Mouse (Mus musculus) activated CD4-positive, CD25-positive, alpha-beta regulatory T cell, adult 4 months (primary cell): Measurements from ENCODE around the gene Rabgap1. TPM values are rescaled to one million over a fixed set of nuclear protein-coding genes. Genes with fewer than 3 reads are reported as not detected.

Source experiments
- ATAC-seq: one replicate; pipeline ENCODE4 v1.8.0; 2017
- polyA plus RNA-seq, 2 experiments: library from polyadenylated mRNA; unstranded; fragments of 100-300 nt; shearing (Covaris generic); gene quantifications; one replicate each; pipeline ENCODE4 v1.2.1; 2017

Gene Rabgap1
- polyA plus RNA-seq, 2 experiments from 2014 or later, result 34.9 to 45.9 TPM

DNA sequence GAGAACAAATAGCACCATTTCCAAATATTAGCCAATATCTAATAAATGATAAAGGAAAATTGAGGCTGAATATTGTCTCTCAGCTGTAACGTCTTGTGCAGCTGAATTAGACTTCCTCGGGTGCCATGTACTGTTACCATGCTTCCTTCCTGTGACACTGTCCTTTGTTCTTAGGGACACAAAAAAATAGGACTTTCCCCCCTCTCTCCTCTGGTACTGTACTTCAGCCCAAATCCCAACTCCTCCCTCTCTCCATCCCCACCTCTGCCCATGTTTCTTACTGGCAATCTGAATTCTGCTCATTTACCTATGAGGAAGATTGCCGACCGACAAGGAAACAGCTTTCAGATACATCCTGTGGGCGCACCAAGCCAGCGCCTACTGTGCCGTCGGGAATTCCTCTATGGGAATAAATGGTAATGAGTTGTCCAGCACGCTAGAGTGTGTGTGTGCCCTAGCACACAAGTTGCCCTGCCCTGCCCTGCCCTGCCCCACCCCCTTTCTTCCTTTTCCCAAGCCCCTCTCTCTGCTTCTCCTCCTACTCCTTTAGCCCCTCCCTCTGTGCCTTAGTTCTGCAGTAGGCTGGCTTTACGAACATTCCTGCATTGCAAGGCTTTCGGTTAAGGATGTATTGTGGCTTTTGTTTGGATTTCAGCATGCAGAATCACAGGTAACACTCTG lies 73.1 kb downstream of the Rabgap1 start, which contains the start of gene Gpr21:
Gene Gpr21, plus strand, starts transcription at position 303 of the 681 bp plus-strand sequence.
- ATAC-seq, result no peak

DNA sequence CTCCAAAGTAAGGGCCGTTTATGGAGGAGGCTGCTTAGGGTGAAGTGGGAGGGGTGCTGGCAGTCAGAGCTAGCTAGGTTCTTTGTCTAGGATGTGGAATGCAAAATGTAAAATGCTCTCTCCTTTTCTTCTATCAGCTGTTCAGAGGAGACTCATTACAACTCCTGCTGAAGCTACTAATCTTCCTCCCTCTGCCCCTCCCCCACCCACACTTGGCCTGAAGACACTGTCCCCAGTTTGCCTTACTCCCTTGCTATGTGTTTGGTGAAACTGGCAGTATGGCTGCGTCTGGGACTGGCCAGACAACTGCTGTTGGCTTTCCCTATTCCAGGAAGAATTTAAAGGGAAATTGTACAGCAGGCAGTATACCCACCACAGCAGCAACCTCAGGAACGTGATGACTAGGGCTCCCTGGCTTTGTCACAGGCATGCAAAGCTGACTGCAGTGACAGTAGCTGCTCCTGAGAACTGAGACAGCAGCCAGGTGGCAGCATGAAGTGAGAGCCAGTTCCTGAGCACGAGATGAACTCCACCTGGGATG lies 73.9 kb downstream of the Rabgap1 start:
- ATAC-seq, result no peak

DNA sequence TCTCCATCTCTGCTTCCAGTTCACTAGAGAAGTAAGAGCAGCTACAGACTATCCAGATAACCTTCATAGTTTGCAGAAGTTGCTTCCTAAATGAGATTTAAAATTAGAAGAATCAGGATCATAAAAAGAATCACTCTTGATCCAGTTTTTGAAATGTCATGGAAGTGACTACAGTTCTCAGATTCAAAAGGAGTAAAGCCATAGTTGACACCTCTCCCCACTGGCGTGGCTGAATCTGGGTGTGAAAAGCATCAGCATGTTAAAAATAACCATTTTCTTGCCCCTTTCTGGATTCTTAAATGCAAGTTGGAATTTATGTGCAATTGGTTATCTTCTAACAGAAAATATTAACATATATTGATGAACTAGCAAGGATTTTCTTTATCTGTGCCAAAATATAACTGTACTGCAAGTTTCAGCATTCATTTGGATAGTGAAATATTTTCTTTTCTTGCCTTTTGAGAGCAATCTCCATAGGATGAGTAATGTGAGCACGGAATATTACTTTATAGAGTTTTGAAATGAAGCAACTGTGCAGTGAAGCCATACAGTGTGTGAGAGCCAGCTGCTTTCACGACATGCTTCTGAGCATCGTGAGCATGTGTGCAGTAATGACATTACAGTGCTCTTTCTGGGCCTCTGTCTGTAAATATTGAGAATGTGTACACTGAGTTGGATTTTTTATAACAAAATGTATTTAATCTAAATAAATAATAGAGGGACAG lies 75.6 kb downstream of the Rabgap1 start:
- no peak for ATAC-seq

DNA sequence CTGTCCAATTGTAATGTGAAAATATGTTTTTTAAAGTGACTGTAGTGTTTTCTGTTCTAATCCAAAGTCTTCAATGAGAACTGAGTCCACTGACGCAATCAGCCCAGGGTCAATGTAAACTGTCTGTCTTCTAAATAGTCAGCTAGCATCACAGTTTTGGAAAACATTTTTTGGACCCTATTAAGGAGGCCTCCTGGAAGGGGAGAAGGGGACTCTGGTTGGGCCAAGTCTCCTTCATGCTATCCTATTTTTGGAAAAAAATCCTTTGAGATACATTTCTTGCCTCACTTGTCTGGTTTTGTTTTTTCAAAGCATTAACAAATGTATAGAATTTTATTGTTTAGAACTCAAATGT lies 76.2 kb downstream of the Rabgap1 start:
- ATAC-seq, result no peak

DNA sequence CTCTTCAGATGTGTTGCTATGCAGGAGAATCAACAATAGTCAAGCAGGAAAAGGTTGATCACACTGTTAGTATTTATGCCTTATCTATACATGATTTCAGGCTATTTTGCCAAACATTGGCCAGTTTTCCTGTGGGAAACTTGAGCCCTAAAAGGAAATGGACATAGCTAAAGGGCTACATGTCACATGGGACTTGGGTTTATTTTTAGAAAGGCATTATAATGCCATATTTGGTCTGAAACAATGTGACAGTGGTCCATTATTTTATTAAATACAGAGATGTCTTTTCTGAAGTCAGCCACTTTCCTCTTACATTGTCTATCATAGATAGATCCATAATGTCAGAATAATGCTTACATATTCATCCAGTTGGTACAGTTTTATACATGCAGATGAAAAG lies 84.5 kb downstream of the Rabgap1 start:
- ATAC-seq, result no peak

DNA sequence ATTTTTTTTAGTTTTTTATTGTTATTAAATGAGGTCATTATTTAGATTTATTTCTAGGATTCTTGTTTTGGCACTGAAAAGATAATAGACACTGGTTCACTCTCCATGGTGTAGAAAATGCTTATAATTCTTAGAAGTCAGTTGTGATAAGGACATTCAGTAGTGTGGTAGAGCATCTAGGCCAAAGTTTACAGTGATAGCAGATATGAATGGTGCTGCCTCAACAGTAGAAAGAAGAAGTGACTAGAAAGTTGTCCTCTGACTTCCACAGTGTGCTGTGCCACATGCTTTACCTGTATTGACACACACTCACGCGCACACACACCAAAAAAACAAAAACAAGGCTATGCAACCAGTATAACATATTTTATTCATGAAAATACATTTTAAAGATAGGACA lies 86.3 kb downstream of the Rabgap1 start:
- no peak for ATAC-seq

DNA sequence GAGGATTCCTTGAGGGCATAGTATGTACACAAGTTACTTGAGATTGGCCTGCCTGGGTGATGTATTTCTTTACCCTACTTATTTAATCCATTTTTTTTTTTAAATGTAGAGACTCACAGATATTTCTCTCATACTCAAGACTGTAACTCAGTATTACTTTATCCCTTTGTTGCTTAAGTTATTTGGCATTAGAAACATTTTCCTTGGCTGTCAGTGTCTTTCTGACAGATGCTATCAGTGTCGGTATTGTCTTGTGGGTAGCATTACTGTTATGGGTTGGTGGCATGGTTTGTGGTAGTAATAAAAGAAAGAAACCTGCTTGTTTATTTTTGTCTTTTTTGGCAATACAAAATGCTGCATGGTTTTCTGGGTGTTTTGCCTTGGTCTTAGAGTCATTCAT lies 87.7 kb downstream of the Rabgap1 start:
- no peak for ATAC-seq

DNA sequence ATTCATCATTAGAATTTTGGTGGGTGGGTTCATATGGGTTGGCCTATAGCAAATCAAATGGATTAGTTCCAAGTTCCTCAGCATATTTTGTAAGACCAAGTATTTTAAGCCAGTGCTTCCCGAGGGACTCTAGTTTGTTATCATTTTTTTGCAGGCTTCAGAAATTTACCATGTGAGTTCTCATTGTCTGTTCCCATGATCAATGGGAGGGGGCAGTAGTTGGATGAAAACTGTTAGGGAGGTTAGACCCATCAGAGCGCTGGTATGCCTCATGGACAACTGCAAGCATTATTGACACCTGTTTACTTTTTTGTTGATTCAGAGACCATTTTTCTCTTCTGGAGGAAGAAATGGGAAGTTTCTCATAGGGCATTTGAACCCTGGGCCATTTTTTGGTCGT lies 88.6 kb downstream of the Rabgap1 start:
- no peak for ATAC-seq

DNA sequence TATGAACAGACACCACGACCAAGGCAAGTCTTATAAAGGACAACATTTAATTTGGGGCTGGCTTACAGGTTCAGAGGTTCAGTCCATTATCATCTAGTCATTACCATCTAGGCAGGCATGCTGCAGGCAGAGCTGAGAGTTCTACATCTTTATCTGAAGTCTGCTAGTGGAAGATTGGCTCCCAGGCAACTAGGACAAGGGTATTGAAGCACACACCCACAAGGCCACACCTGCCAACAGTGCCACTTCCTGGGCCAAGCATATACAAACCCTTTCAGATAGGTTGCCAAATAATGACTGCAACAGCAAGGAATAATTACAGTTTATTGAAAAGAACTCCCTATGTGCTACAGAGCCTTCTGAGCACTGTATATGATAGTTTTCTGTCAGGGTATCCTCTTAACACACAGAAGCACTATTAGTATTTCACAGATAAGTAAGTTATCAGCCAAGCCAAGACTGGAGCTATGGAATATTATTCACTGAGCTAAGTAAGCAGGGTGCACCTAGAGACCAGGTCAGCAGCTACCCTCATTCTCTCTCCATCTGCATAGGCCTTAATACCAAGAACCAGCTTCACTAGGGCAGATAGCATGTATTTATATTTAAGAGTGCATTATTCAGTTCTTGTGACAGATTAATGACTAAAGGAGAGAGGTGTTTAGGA lies 106.4 kb downstream of the Rabgap1 start:
- no peak for ATAC-seq

DNA sequence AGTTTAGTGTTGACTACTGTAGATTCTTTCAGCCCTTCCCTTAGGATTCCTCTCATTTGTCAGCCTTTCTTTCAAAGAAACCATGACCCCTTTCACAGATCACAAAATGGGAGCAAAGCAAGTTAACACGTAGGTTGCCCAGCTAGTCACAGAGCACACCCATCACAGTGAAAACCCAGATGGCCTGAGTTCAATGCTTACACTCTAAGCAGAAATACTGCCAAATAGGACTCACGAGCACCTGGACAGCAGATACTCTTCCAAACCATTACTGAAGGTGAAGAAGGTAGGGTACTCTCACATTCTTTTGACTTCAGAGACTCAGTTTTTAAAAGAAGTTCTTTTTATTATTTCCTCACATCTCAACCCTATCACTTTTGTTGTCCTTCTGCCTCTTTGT lies 113.3 kb downstream of the Rabgap1 start:
- ATAC-seq, result no peak

DNA sequence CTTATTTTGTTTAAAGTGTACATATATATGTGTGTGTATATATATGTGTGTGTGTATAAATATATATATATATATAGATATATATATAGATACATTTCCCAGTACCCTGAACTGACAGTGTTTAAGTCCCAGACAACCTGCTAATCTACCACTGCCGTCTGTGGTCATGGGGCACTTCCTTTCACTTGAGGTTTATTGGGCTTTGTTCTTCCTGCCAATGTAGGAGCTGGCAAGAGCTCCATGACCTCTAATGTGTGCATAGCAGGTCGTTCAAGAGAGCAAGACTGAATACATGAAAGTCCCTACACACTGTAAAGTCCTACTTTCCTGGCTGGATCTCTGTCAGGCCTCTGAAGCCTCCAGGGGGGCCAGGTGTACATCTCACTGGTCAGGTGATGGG lies 122.5 kb downstream of the Rabgap1 start:
- peak; percentile 78 for ATAC-seq

DNA sequence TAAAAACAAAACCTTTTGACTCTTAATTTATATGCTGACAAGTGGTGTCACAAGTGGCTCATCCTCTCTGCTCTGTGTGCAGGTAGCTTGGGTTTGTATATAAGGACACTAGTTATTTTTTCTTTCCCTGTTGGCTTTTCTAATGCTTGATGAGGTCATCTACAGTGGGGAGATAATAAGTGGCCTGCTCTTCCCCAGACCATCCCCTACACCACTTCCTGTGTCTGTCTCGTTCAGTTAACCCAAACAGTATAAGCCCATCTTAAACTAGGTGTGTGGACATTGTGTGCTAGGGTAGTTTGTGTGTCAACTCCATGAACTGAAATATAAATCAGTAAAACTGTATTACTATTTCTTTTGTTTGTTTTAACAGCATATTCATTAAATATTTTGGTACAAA lies 123.0 kb downstream of the Rabgap1 start:
- ATAC-seq, result peak; percentile 22

DNA sequence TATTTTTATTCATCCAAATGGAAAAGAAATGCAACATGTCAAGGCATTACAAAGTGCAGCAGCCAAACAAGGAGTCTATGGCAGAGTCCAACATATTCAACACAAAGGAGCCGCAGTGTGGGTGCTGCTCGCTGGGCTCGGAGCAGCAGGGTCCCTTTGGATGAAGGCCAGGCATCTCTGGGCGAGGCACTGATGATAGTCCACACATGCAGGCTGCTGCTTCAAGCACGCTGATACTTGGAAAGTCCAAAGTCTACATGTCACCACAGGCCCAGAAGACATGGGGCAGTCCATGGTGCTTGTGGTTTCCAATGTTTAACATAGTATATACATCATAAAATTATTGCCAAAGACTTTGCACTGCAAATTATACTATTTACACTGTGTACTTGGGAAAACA lies 126.8 kb downstream of the Rabgap1 start:
- no peak for ATAC-seq

DNA sequence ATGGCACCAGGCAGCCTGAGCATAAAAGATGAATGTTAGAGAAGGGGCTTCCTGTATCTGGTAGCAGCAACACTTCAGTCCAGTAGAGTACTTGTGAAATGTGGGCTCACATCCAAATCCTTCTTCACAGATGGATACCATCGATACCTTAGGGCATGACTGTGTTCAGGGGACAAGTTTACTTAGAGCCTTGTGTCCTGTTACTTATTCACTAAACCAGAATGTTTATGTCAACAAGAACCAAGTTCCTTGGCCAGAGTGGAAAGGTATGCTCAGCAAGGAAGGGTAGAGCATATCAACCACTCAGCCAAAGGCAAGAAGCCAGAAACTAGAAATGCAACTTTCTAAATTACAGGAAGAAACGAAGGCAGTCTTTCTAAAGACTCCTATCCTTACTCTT lies 127.6 kb downstream of the Rabgap1 start:
- ATAC-seq, result no peak

DNA sequence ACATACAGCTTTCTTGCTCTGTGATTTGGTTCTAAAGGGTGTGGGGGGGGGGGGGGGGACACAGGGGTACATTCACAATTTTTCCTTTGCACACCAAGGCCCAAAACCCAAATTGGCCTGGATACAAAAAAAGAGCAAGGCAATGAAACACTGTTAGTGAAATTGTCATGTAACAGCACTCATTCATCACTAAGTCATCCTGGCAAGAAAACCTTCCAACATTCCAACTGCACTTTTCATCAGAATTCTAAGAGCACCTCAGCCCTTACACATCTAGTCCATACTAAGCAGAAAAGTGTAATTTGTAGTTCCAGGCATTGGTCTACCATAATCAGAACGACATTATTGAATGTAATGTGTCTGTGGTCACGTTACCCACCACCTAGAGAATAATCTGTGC lies 129.1 kb downstream of the Rabgap1 start:
- ATAC-seq, result no peak

DNA sequence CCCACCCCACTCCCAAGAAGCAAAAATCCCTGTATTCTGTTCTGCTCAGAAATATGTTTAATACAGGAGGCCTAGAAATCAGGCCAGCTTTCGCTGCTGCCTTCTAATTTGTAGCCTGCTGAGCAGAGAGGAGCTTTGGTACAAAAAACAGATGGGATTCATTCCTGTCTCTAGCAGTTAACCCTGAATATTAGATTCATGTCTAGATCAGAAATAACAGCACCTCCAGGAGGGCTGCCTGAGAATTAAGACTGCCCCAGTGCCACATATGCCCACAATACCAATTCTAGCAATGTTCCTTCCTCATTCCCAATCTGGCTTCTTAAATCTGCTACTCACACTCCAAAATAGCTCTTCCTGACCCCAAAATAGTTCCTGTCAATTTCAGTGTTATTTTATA lies 133.6 kb downstream of the Rabgap1 start:
- no peak for ATAC-seq

DNA sequence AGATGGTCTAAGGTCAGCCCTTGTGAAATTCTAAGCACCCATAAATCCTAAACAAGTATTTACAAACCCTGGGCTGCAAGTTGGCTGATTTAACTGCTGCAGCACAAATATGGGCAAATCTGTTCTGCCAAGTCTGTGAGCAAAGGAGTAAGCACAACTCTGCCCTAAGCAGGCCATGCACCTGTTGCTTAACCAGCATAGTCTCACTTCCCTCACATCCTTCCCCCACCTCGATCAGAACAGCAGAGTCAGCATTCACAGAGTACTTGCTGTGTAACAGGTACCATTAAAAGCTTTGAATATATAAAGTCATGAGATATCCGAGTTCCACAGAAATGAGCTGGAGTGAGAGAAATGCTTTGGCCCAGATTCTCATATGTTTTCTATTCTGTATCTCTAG lies 135.1 kb downstream of the Rabgap1 start:
- ATAC-seq, result no peak

DNA sequence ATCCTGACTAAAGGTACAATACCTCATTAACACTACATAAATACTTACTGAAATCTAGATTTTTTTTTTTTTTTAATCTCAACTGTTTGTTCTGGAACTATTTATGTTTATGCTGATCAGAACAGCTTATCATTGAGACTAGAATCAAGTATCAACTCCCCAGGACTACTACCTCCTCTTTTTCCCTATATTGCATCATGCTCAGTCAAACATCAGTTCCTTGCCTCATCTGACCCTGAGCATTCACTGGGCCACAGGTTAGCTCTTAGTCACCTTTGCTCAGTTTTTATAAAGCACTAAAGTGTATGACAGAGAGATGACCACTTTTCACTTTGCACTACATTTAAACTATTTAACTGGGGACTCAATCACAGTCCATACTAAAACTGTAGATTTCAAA lies 144.8 kb downstream of the Rabgap1 start:
- ATAC-seq, result no peak

Other genes with a start within 250 kb of the Rabgap1 start
- gene Olfr366, start 231.7 kb upstream of the Rabgap1 start, polyA plus RNA-seq, result not detected
- gene Olfr368, start 116.8 kb upstream of the Rabgap1 start, polyA plus RNA-seq, result not detected
- 10 to 100 TPM; 25.1 to 31.3 TPM for gene Pdcl, start 83.9 kb upstream of the Rabgap1 start, polyA plus RNA-seq
- gene Rc3h2, start 20.4 kb upstream of the Rabgap1 start, polyA plus RNA-seq, result 10 to 100 TPM; 21.2 to 29.0 TPM
- 1 to 10 TPM; 4.6 to 4.7 TPM for gene Zbtb26, start 144 bp upstream of the Rabgap1 start, polyA plus RNA-seq
- 1 to 10 TPM; 3.0 to 5.9 TPM for gene Zbtb6, start 108 bp upstream of the Rabgap1 start, polyA plus RNA-seq
- gene Gpr21, start 73.1 kb downstream of the Rabgap1 start, polyA plus RNA-seq, result 1 to 10 TPM in 1 of 2 experiments, under 1 TPM in 1; 0.33 to 3.1 TPM